Mouse (Mus musculus): ENCODE measurements around the gene Acox3.

GRCm38 (mm10) chr5:35631755-35632154 lies 48.9 kb downstream of the Acox3 start:
- TF ChIP-seq POLR2A (IDR thresholded peaks at IDR 0.05; ENCODE audit: low read depth, low read length) (no peak), CTCF (IDR thresholded peaks at IDR 0.05; ENCODE audit: extremely low read depth, insufficient read depth, insufficient read length, insufficient replicate concordance) (no peak)

Measured in spleen, adult 2 months (tissue).